Mouse (Mus musculus) erythroblast, embryonic 14.5 days (primary cell): Measurements from ENCODE around the gene Mtmr12.

Experiments
- GATA1 ChIP-seq: IDR thresholded peaks from 2 replicates; pipeline ENCODE4 v1.6.1; 2012; ENCODE audit warnings: low read length, inconsistent platforms, mixed read lengths
- TAL1 ChIP-seq: IDR thresholded peaks from 3 replicates; pipeline ENCODE4 v1.6.1; 2012; ENCODE audit warnings: low read length, inconsistent platforms, mixed read lengths

- TF ChIP-seq GATA1, result no peak
- TF ChIP-seq TAL1, result no peak
Observed at GRCm38 (mm10) chr15:12231462-12231861, 26.6 kb downstream of the Mtmr12 start.
